Comparison of ENCODE assay signal across 8 mouse cellular contexts in genomic region chr2:28415387-28416024, GRCm38 (mm10). TPM values are rescaled to one million over a fixed set of nuclear protein-coding genes. Genes with fewer than 3 reads are reported as not detected.
DNase-seq lines count a peak whose midpoint lies in the region; ATAC-seq and TF ChIP-seq lines count a peak whose summit lies in the region.

No protein-coding gene starts in this region.

- peak overlapping the region; percentile 13; the same call in 1 of the 2 replicates for H3K9ac ChIP-seq in forebrain, embryonic 14.5 days (ENCODE audit: low read length)

- ATAC-seq in forebrain, embryonic 14.5 days: no peak

- peaks cover 14% of the 10 kb centered on the region for H3K4me1 ChIP-seq in forebrain, embryonic 14.5 days (ENCODE audit: control insufficient read depth, insufficient read depth, low read length)

- no peak for TF ChIP-seq CTCF in gastrocnemius, adult 2 months (IDR thresholded peaks at IDR 0.05)

- peak; percentile 18 for DNase-seq in gastrocnemius, postnatal 10 days
- DNase-seq in gastrocnemius, adult 2 months: no peak
- DNase-seq in adrenal gland, adult 2 months: peak; percentile 82
- DNase-seq in forebrain, embryonic 14.5 days (ENCODE audit: low spot score): peak; percentile 62
- DNase-seq in layer of hippocampus, adult 11-12 months (ENCODE audit: low spot score): peak; percentile 72
- peak; percentile 54 for DNase-seq in lung, postnatal 10 days
- no peak for DNase-seq in T-cell, adult 2 months (ENCODE audit: low spot score)
- DNase-seq in gastrocnemius, postnatal 25 days: no peak

- no peak overlapping the region for H3K4me2 ChIP-seq in forebrain, embryonic 14.5 days (ENCODE audit: low read length)

- no peaks in the 10 kb centered on the region for H3K9me3 ChIP-seq in forebrain, embryonic 14.5 days (replicated peaks; ENCODE audit: control insufficient read depth, low read length)

- H3K36me3 ChIP-seq in forebrain, embryonic 14.5 days (ENCODE audit: control insufficient read depth, insufficient read depth, low read length): no peaks in the 10 kb centered on the region

- intact Hi-C loops in gastrocnemius, adult 2 months (cut with DNase I): loop anchor here (2.0 kb wide), 1 partner anchor 41 kb away; no protein-coding TSS in a partner anchor

- H3K27ac ChIP-seq in gastrocnemius, adult 2 months: no peak overlapping the region
- no peak overlapping the region for H3K27ac ChIP-seq in forebrain, embryonic 14.5 days (ENCODE audit: low read depth, low read length)

- no peaks in the 10 kb centered on the region for H3K27me3 ChIP-seq in forebrain, embryonic 14.5 days (replicated peaks; ENCODE audit: control insufficient read depth, insufficient read depth, low read length)

- WGBS in forebrain, embryonic 14.5 days: 44% methylated on average over 10 of the region's 10 CpGs

- H3K4me3 ChIP-seq in gastrocnemius, adult 2 months: no peak overlapping the region
- no peak overlapping the region for H3K4me3 ChIP-seq in forebrain, embryonic 14.5 days (ENCODE audit: low read depth, low read length)

RNA-seq across cellular contexts. Expression of gene Ppp1r26, which starts 31.1 kb away (rescaled TPM):
- 1 to 10 TPM; 3.0 to 4.7 TPM for total RNA-seq in gastrocnemius, postnatal 10 days (2021)
- total RNA-seq in gastrocnemius, adult 2 months (2021): 1 to 10 TPM; 2.1 to 3.2 TPM
- total RNA-seq in adrenal gland, adult 2 months (2021): 1 to 10 TPM; 3.7 to 7.7 TPM
- polyA plus RNA-seq in adrenal gland, adult 2 months (2012; rRNA removed): 2.9 and 3.5 TPM in 2 replicates
- polyA plus RNA-seq in forebrain, embryonic 14.5 days (2014; fragmentation: Nextera tagmentation; extraction: Ambion mirVana): 4.6 and 5.6 TPM in 2 replicates
- 1 to 10 TPM; 2.0 to 2.4 TPM for total RNA-seq in gastrocnemius, postnatal 25 days (2021)

RNA-seq across cellular contexts. Expression of gene 1700007K13Rik, which starts 50.6 kb away (rescaled TPM):
- under 1 TPM in 1 of 2 experiments, not detected in 1; 0.34 TPM for total RNA-seq in gastrocnemius, postnatal 10 days (2021)
- under 1 TPM; 0.33 to 0.36 TPM for total RNA-seq in gastrocnemius, adult 2 months (2021)
- total RNA-seq in adrenal gland, adult 2 months (2021): 1 to 10 TPM in 1 of 2 experiments, under 1 TPM in 1; 0.76 to 1.5 TPM
- polyA plus RNA-seq in adrenal gland, adult 2 months (2012; rRNA removed): not detected in 2 replicates
- 2.5 and 3.2 TPM in 2 replicates for polyA plus RNA-seq in forebrain, embryonic 14.5 days (2014; fragmentation: Nextera tagmentation; extraction: Ambion mirVana)
- total RNA-seq in gastrocnemius, postnatal 25 days (2021): not detected

RNA-seq across cellular contexts. Expression of gene Mrps2, which starts 52.4 kb away (rescaled TPM):
- 10 to 100 TPM; 28.3 to 31.5 TPM for total RNA-seq in gastrocnemius, postnatal 10 days (2021)
- total RNA-seq in gastrocnemius, adult 2 months (2021): 10 to 100 TPM; 21.2 to 25.5 TPM
- 10 to 100 TPM; 60.4 to 65.2 TPM for total RNA-seq in adrenal gland, adult 2 months (2021)
- 46.0 and 61.1 TPM in 2 replicates for polyA plus RNA-seq in adrenal gland, adult 2 months (2012; rRNA removed)
- 55.0 and 59.2 TPM in 2 replicates for polyA plus RNA-seq in forebrain, embryonic 14.5 days (2014; fragmentation: Nextera tagmentation; extraction: Ambion mirVana)
- total RNA-seq in gastrocnemius, postnatal 25 days (2021): 10 to 100 TPM; 25.1 to 25.8 TPM

Comparison
In these comparisons a context has a peak if more than half of its experiments do, and no peak if none do; other contexts are left out.
1. DNase-seq: peak in gastrocnemius, postnatal 10 days (single experiment), adrenal gland, adult 2 months (single experiment), forebrain, embryonic 14.5 days (single experiment), layer of hippocampus, adult 11-12 months (single experiment) and lung, postnatal 10 days (single experiment); none in gastrocnemius, adult 2 months (single experiment), T-cell, adult 2 months (single experiment) and gastrocnemius, postnatal 25 days (single experiment).